Mouse (Mus musculus) gastrocnemius, postnatal 14 days (tissue): Measurements from ENCODE around the gene Jaml. TPM values are rescaled to one million over a fixed set of nuclear protein-coding genes. Genes with fewer than 3 reads are reported as not detected.

Source experiments
- DNase-seq: peaks from one replicate; pipeline ENCODE4 v3.0.0; 2021; ENCODE audit warnings: mixed read lengths
- intact Hi-C: fragments of 180-260 bp; cut with DNase I; formaldehyde crosslinking; loops from one replicate; pipeline ENCODE4 v1.15.1; 2025; ENCODE audit warnings: low total_unique reads
- total RNA-seq, 2 experiments: library from RNA; stranded (reverse); gene quantifications; 2 replicates each; pipeline ENCODE4 v1.2.3; 2021

Gene Jaml
- total RNA-seq, 2 experiments from 2014 or later, result 0.37 to 0.69 TPM

GRCm38 (mm10) chr9:45119316-45119953 lies 40.5 kb downstream of the Jaml start:
- no peak for DNase-seq
- intact Hi-C loops, result no loop called here

GRCm38 (mm10) chr9:45119954-45120530 lies 41.1 kb downstream of the Jaml start:
- intact Hi-C loops, result loop anchor here (2.0 kb wide), 1 partner anchor 27 kb away; no protein-coding TSS in a partner anchor
- DNase-seq, result no peak

GRCm38 (mm10) chr9:45120567-45120966 lies 41.6 kb downstream of the Jaml start:
- intact Hi-C loops, result loop anchor here (2.0 kb wide), 1 partner anchor 26 kb away; no protein-coding TSS in a partner anchor
- no peak for DNase-seq

- intact Hi-C loops, result loop anchor here (2.0 kb wide), 1 partner anchor 26 kb away; no protein-coding TSS in a partner anchor
- no peak for DNase-seq
Measured at GRCm38 (mm10) chr9:45121001-45121400, 42.0 kb downstream of the Jaml start.

- DNase-seq, result peak; percentile 75
- intact Hi-C loops, result loop anchor here (2.0 kb wide), 1 partner anchor 25 kb away; no protein-coding TSS in a partner anchor
Measured at GRCm38 (mm10) chr9:45121769-45122168, 42.8 kb downstream of the Jaml start.

GRCm38 (mm10) chr9:45122209-45122761 lies 43.3 kb downstream of the Jaml start:
- intact Hi-C loops, result no loop called here
- DNase-seq, result no peak

- intact Hi-C loops, result no loop called here
Measured at GRCm38 (mm10) chr9:45125211-45125610, 46.2 kb downstream of the Jaml start.

GRCm38 (mm10) chr9:45126941-45127340 lies 48.0 kb downstream of the Jaml start:
- intact Hi-C loops, result no loop called here
- DNase-seq, result no peak

More at GRCm38 (mm10) chr9:45125211-45125610, 46.2 kb downstream of the Jaml start:
- no peak for DNase-seq

- intact Hi-C loops, result loop anchor here (5.0 kb wide), 1 partner anchor 103 kb away; no protein-coding TSS in a partner anchor
- DNase-seq, result no peak
Measured at GRCm38 (mm10) chr9:45130119-45130518, 51.1 kb downstream of the Jaml start.

GRCm38 (mm10) chr9:45133484-45134310 lies 54.7 kb downstream of the Jaml start:
- DNase-seq, result peak; percentile 77
- intact Hi-C loops, result loop anchor here (5.0 kb wide), 1 partner anchor 106 kb away; no protein-coding TSS in a partner anchor

- intact Hi-C loops, result loop anchor here (5.0 kb wide), 1 partner anchor 89 kb away; no protein-coding TSS in a partner anchor
- peak; percentile 47 for DNase-seq
Measured at GRCm38 (mm10) chr9:45136442-45137169, 57.6 kb downstream of the Jaml start.

- peak; percentile 75 for DNase-seq
- intact Hi-C loops, result loop anchor here (5.0 kb wide), 1 partner anchor 91 kb away; no protein-coding TSS in a partner anchor
Measured at GRCm38 (mm10) chr9:45138191-45139032, 59.4 kb downstream of the Jaml start, which contains the start of gene Scn4b. Scn4b (plus strand) TSS chr9:45138395.

GRCm38 (mm10) chr9:45139082-45139481 lies 60.1 kb downstream of the Jaml start:
- no peak for DNase-seq
- intact Hi-C loops, result loop anchor here (5.0 kb wide), 1 partner anchor 92 kb away; no protein-coding TSS in a partner anchor

- DNase-seq, result no peak
- intact Hi-C loops, result no loop called here
Measured at GRCm38 (mm10) chr9:45140945-45141344, 62.0 kb downstream of the Jaml start.

GRCm38 (mm10) chr9:45142686-45143085 lies 63.7 kb downstream of the Jaml start:
- no peak for DNase-seq
- intact Hi-C loops, result no loop called here

GRCm38 (mm10) chr9:45145533-45146266 lies 66.7 kb downstream of the Jaml start:
- intact Hi-C loops, result loop anchor here (2.0 to 5.0 kb wide), 2 partner anchors 25 to 123 kb away; no protein-coding TSS in a partner anchor
- no peak for DNase-seq

GRCm38 (mm10) chr9:45146267-45146597 lies 67.2 kb downstream of the Jaml start:
- DNase-seq, result no peak
- intact Hi-C loops, result loop anchor here (2.0 to 5.0 kb wide), 2 partner anchors 25 to 124 kb away; no protein-coding TSS in a partner anchor
